Mouse (Mus musculus): ENCODE measurements at regions not wholly inside any gene's neighbourhood (a gene's known extent, or its start where the extent isn't known, plus 50 kb on each side); places are given as distances from the start of the nearest gene placed in this dataset.

- no peak for DNase-seq
Measured at GRCm38 (mm10) chr4:24006257-24006955, 489.8 kb upstream of the Mms22l start.

- DNase-seq, result peak; percentile 40
Measured at GRCm38 (mm10) chr4:24019178-24020104, 476.8 kb upstream of the Mms22l start.
